Mouse (Mus musculus): ENCODE data around the gene Wfdc9. TPM values are rescaled to one million over a fixed set of nuclear protein-coding genes. Genes with fewer than 3 reads are reported as not detected.

Wfdc9 gene
- polyA plus RNA-seq (2015; fragmentation: Nextera tagmentation; extraction: Ambion mirVana) = not detected in 2 replicates

- TF ChIP-seq CTCF (IDR thresholded peaks at IDR 0.05; ENCODE audit: low read depth) = no peak
- no peak for ATAC-seq
- no peak within 1 kb of the TSS for H3K4me2 ChIP-seq (replicated peaks; ENCODE audit: low read depth)
- H3K9me3 ChIP-seq (ENCODE audit: control insufficient read depth) = no peaks in the 10 kb centered on the region
- H3K27me3 ChIP-seq (replicated peaks; ENCODE audit: control insufficient read depth, insufficient read depth, low read length) = no peaks in the 10 kb centered on the region
- no peaks in the 10 kb centered on the region for H3K4me1 ChIP-seq (replicated peaks; ENCODE audit: control insufficient read depth, insufficient read depth, low read length)
- H3K27ac ChIP-seq (ENCODE audit: low read depth, low read length) = no peak within 1 kb of the TSS
- no peak within 1 kb of the TSS for H3K4me3 ChIP-seq (ENCODE audit: low read depth, low read length)
- no peaks in the 10 kb centered on the region for H3K36me3 ChIP-seq (ENCODE audit: control insufficient read depth, insufficient read depth)
- no peak within 1 kb of the TSS for H3K9ac ChIP-seq (ENCODE audit: low read depth, low read length)
- 79% methylated on average over 9 of the region's 9 CpGs for WGBS
These were observed at the start of gene Wfdc9 for GRCm38 (mm10) chr2:164656483-164656882. Gene Wfdc9 (minus strand): TSS chr2:164656583.

GRCm38 (mm10) chr2:164705991-164706390 lies 49.6 kb upstream of the Wfdc9 start:
- Histone ChIP-seq H3K27me3 (replicated peaks; ENCODE audit: control insufficient read depth, insufficient read depth, low read length) (no peaks in the 10 kb centered on the region), H3K9ac (ENCODE audit: low read depth, low read length) (no peak overlapping the region), H3K27ac (ENCODE audit: low read depth, low read length) (peak overlapping the region; percentile 63), H3K36me3 (ENCODE audit: control insufficient read depth, insufficient read depth) (no peaks in the 10 kb centered on the region), H3K9me3 (ENCODE audit: control insufficient read depth) (no peaks in the 10 kb centered on the region), H3K4me1 (replicated peaks; ENCODE audit: control insufficient read depth, insufficient read depth, low read length) (no peaks in the 10 kb centered on the region), H3K4me3 (ENCODE audit: low read depth, low read length) (no peak overlapping the region), H3K4me2 (replicated peaks; ENCODE audit: low read depth) (no peak overlapping the region)
- no peak for TF ChIP-seq CTCF (IDR thresholded peaks at IDR 0.05; ENCODE audit: low read depth)
- whole genome bisulfite sequencing = 80% methylated on average over 14 of the region's 14 CpGs
- no peak for ATAC-seq

GRCm38 (mm10) chr2:164705328-164705727 lies 48.9 kb upstream of the Wfdc9 start:
- Histone ChIP-seq H3K36me3 (ENCODE audit: control insufficient read depth, insufficient read depth) (no peaks in the 10 kb centered on the region), H3K4me3 (ENCODE audit: low read depth, low read length) (no peak overlapping the region), H3K4me2 (replicated peaks; ENCODE audit: low read depth) (no peak overlapping the region), H3K9me3 (ENCODE audit: control insufficient read depth) (no peaks in the 10 kb centered on the region), H3K9ac (ENCODE audit: low read depth, low read length) (no peak overlapping the region), H3K27ac (ENCODE audit: low read depth, low read length) (peak overlapping the region; percentile 78), H3K27me3 (replicated peaks; ENCODE audit: control insufficient read depth, insufficient read depth, low read length) (no peaks in the 10 kb centered on the region), H3K4me1 (replicated peaks; ENCODE audit: control insufficient read depth, insufficient read depth, low read length) (no peaks in the 10 kb centered on the region)
- ATAC-seq = peak; percentile 97
- TF ChIP-seq CTCF (IDR thresholded peaks at IDR 0.05; ENCODE audit: low read depth) = no peak
- 55% methylated on average over 6 of the region's 6 CpGs for WGBS

- Histone ChIP-seq H3K9me3 (ENCODE audit: control insufficient read depth) (no peaks in the 10 kb centered on the region), H3K9ac (ENCODE audit: low read depth, low read length) (no peak overlapping the region), H3K4me1 (replicated peaks; ENCODE audit: control insufficient read depth, insufficient read depth, low read length) (no peaks in the 10 kb centered on the region), H3K27me3 (replicated peaks; ENCODE audit: control insufficient read depth, insufficient read depth, low read length) (no peaks in the 10 kb centered on the region), H3K36me3 (ENCODE audit: control insufficient read depth, insufficient read depth) (no peaks in the 10 kb centered on the region), H3K27ac (ENCODE audit: low read depth, low read length) (no peak overlapping the region), H3K4me3 (ENCODE audit: low read depth, low read length) (no peak overlapping the region), H3K4me2 (replicated peaks; ENCODE audit: low read depth) (no peak overlapping the region)
- whole genome bisulfite sequencing = 84% methylated on average over 5 of the region's 5 CpGs
- TF ChIP-seq CTCF (IDR thresholded peaks at IDR 0.05; ENCODE audit: low read depth) = 0 out of 2 replicates have a peak, but pooled peaks have one; percentile 13
- ATAC-seq = no peak
These were observed 47.9 kb upstream of the Wfdc9 start for GRCm38 (mm10) chr2:164704235-164704634.

GRCm38 (mm10) chr2:164701761-164702160 lies 45.4 kb upstream of the Wfdc9 start:
- Histone ChIP-seq H3K36me3 (ENCODE audit: control insufficient read depth, insufficient read depth) (no peaks in the 10 kb centered on the region), H3K4me3 (ENCODE audit: low read depth, low read length) (no peak overlapping the region), H3K4me2 (replicated peaks; ENCODE audit: low read depth) (no peak overlapping the region), H3K9ac (ENCODE audit: low read depth, low read length) (no peak overlapping the region), H3K27me3 (replicated peaks; ENCODE audit: control insufficient read depth, insufficient read depth, low read length) (no peaks in the 10 kb centered on the region), H3K4me1 (replicated peaks; ENCODE audit: control insufficient read depth, insufficient read depth, low read length) (no peaks in the 10 kb centered on the region), H3K27ac (ENCODE audit: low read depth, low read length) (no peak overlapping the region), H3K9me3 (ENCODE audit: control insufficient read depth) (no peaks in the 10 kb centered on the region)
- WGBS = 88% methylated on average over 5 of the region's 5 CpGs
- no peak for ATAC-seq
- TF ChIP-seq CTCF (IDR thresholded peaks at IDR 0.05; ENCODE audit: low read depth) = no peak

DNA sequence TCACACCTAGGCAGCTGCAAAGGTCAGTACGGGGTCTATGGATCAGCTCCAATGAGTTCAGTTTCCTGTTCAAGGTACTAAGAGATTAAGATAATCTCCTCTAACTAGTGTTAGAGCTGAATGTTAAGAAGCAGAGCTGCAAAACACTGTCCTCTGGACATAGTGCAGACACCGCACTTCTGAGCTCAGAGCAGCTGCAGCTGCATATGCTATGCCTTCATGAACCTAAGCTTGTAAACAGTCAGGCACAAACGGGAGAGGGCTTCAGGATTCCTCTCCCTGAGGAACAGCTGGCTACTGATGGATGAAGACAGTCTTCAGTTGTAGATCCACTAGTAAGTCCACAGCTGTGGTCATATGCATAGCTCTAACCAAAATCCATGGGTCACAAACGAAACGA lies 44.6 kb upstream of the Wfdc9 start:
- no peak for ATAC-seq
- H3K4me1 ChIP-seq (replicated peaks; ENCODE audit: control insufficient read depth, insufficient read depth, low read length) = no peaks in the 10 kb centered on the region
- no peaks in the 10 kb centered on the region for H3K27me3 ChIP-seq (replicated peaks; ENCODE audit: control insufficient read depth, insufficient read depth, low read length)
- H3K36me3 ChIP-seq (ENCODE audit: control insufficient read depth, insufficient read depth) = no peaks in the 10 kb centered on the region
- H3K27ac ChIP-seq (ENCODE audit: low read depth, low read length) = no peak overlapping the region
- H3K9me3 ChIP-seq (ENCODE audit: control insufficient read depth) = no peaks in the 10 kb centered on the region
- 44% methylated on average over 5 of the region's 5 CpGs for WGBS
- H3K4me3 ChIP-seq (ENCODE audit: low read depth, low read length) = no peak overlapping the region
- TF ChIP-seq CTCF (IDR thresholded peaks at IDR 0.05; ENCODE audit: low read depth) = no peak
- H3K9ac ChIP-seq (ENCODE audit: low read depth, low read length) = no peak overlapping the region
- H3K4me2 ChIP-seq (replicated peaks; ENCODE audit: low read depth) = no peak overlapping the region

DNA sequence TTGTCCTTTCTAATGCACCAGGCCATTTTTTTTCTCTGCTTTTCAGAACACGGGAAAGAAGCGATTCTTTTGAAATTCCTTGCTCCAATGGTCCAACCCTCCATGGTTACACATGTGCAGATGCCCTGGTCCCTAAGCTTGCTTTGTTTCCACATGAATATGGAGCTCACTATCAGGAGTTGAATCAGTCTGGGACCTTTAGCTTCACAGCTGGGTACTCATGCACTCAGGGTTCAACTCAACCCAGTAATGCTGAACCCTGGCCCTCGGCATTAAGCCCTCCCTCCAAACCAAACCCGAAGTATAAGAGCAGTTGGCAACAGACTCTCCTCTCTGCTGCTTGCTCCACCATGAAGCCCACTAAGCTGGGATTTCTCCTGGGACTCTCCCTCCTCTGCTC lies 41.8 kb upstream of the Wfdc9 start, which contains the start of gene Spint4:
Spint4 (plus strand) TSS at position 301 of the 400 bp plus-strand sequence.
- WGBS = 86% methylated on average over 4 of the region's 4 CpGs
- Histone ChIP-seq H3K36me3 (ENCODE audit: control insufficient read depth, insufficient read depth) (no peaks in the 10 kb centered on the region), H3K27ac (ENCODE audit: low read depth, low read length) (no peak within 1 kb of the TSS), H3K27me3 (replicated peaks; ENCODE audit: control insufficient read depth, insufficient read depth, low read length) (0 out of 2 replicates have a peak, but pooled peaks cover 4% of the 10 kb centered on the region), H3K9ac (ENCODE audit: low read depth, low read length) (no peak within 1 kb of the TSS), H3K4me1 (replicated peaks; ENCODE audit: control insufficient read depth, insufficient read depth, low read length) (no peaks in the 10 kb centered on the region), H3K9me3 (ENCODE audit: control insufficient read depth) (no peaks in the 10 kb centered on the region), H3K4me3 (ENCODE audit: low read depth, low read length) (no peak within 1 kb of the TSS), H3K4me2 (replicated peaks; ENCODE audit: low read depth) (no peak within 1 kb of the TSS)
- TF ChIP-seq CTCF (IDR thresholded peaks at IDR 0.05; ENCODE audit: low read depth) = no peak
- no peak for ATAC-seq

Measured in intestine, postnatal 0 days (tissue).